Mouse (Mus musculus) neural tube, embryonic 11.5 days (tissue): ENCODE measurements around the gene Intu. TPM values are rescaled to one million over a fixed set of nuclear protein-coding genes. Genes with fewer than 3 reads are reported as not detected.

Source experiments
- ATAC-seq: fragments of 200-750 bp; cut with Nextera tagmentation; 2 replicates; pipeline ENCODE4 v1.8.0; 2017; ENCODE audit warnings: moderate number of reproducible peaks, mild to moderate bottlenecking, moderate TSS enrichment, moderate library complexity; ENCODE audit not compliant: insufficient read depth, low FRiP score, low TSS enrichment
- DNase-seq: peaks from one replicate; pipeline ENCODE4 v3.0.0-alpha.2; 2015; ENCODE audit warnings: low spot score
- H3K27ac ChIP-seq: fragments of 300-500 bp; sonication (generic); 2 replicates; pipeline ENCODE4 v1.5.1; 2014; ENCODE audit warnings: low read depth, mild to moderate bottlenecking, low read length
- H3K27me3 ChIP-seq: fragments of 300-500 bp; sonication (generic); 2 replicates; pipeline ENCODE4 v1.6.1; 2014; ENCODE audit warnings: mild to moderate bottlenecking, low read length, mixed read lengths; ENCODE audit not compliant: control insufficient read depth, insufficient read depth
- H3K36me3 ChIP-seq: fragments of 300-500 bp; sonication (generic); 2 replicates; pipeline ENCODE4 v1.6.1; 2014; ENCODE audit warnings: mild to moderate bottlenecking, low read length, moderate library complexity, mixed read lengths; ENCODE audit not compliant: control insufficient read depth, insufficient read depth
- H3K4me1 ChIP-seq: fragments of 300-500 bp; sonication (generic); 2 replicates; pipeline ENCODE4 v1.6.1; 2014; ENCODE audit warnings: low read length, mixed read lengths; ENCODE audit not compliant: control insufficient read depth, insufficient read depth
- H3K4me2 ChIP-seq: fragments of 300-500 bp; sonication (generic); 2 replicates; pipeline ENCODE4 v1.6.1; 2014; ENCODE audit warnings: low read depth, mild to moderate bottlenecking, moderate library complexity
- H3K4me3 ChIP-seq: fragments of 300-500 bp; sonication (generic); 2 replicates; pipeline ENCODE4 v1.5.1; 2014; ENCODE audit warnings: low read depth, low read length
- H3K9ac ChIP-seq: fragments of 300-500 bp; sonication (generic); 2 replicates; pipeline ENCODE4 v1.6.1; 2014; ENCODE audit warnings: mild to moderate bottlenecking, low read length
- H3K9me3 ChIP-seq: fragments of 300-500 bp; sonication (generic); 2 replicates; pipeline ENCODE4 v1.6.1; 2016; ENCODE audit warnings: low read length; ENCODE audit not compliant: control insufficient read depth
- WGBS: fragments of 180-500 bp; shearing (Covaris S2); extraction: QIAGEN DNeasy Blood & Tissue Kit; methylation state at CpG from one replicate; pipeline ENCODE4 v1.1.7; 2014; 5-methylcytosine and 5-hydroxymethylcytosine counted together
- microRNA-seq: library from miRNA; unstranded; fragments of <30 nt; microRNA quantifications from one replicate; pipeline ENCODE4, GENCODE M21; 2016
- polyA plus RNA-seq: library from polyadenylated mRNA; unstranded; fragments of >200 nt; fragmentation: Nextera tagmentation; extraction: Ambion mirVana; gene quantifications from 2 replicates; pipeline ENCODE4 v1.2.1, GENCODE M21; 2014

The Intu gene
- polyA plus RNA-seq, 1 experiment from 2014 or later = 8.1 TPM

DNA sequence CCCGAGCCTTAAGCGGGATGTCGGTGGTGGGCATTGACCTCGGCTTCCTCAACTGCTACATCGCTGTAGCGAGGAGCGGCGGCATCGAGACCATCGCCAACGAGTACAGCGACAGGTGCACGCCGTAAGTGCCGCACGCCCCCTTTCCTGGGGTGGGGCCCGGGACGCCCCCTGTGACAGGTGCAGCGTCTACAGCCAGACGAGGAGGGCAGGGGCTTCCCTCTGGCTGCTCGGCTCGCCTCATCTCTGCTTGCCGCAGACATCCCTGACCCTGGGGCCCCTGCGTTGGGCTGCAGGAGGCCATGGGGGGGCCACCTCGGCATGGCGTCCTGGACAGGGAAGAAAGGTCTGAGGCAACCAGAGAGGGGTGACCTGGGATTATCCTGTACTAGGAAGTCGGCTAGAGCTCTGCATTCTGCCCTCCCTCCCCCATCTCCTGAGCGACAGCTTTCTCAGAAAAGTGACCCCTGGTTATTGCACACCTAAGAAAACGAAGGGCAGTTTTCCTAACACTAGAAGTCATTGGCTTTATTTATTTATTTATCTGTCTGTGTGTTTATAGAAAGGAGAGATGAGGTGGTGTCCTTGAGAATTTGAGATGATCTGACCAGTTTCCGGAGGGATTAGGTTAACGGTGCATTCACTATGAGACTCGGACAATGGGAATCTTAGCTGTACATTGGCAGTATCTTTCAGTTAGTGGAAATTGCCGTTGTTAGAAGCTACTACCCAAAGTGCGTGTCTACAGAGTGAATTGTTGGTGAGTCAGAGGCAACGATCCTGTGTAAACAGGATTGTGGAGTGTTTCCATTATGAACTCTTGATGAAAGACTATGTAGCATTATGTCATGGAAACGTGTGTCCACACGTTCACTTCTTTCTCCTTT, 214.8 kb downstream of the Intu start:
- DNase-seq (peak; percentile 24), ATAC-seq (peak; percentile 46; the same call in 1 of the 2 replicates)
- Histone ChIP-seq H3K4me3 (peak overlapping the region; percentile 60), H3K4me1 (peaks cover 4% of the 10 kb centered on the region; the same call in 1 of the 2 replicates), H3K27me3 (no peaks in the 10 kb centered on the region), H3K36me3 (no peaks in the 10 kb centered on the region), H3K9me3 (no peaks in the 10 kb centered on the region), H3K27ac (peak overlapping the region; percentile 72), H3K9ac (peak overlapping the region; percentile 70), H3K4me2 (peak overlapping the region; percentile 60)
- 3% methylated on average over 35 of the region's 37 CpGs for WGBS

Small RNAs within 50 kb of the gene (microRNA-seq; reads per million reads assigned to microRNA genes)
- not detected for gene Gm23810

Other genes starting within 250 kb of the Intu start
- 0.24 and 0.32 TPM in 2 replicates for gene Slc25a31, start 177.6 kb downstream of the Intu start, polyA plus RNA-seq
- gene Hspa4l, start 213.2 kb downstream of the Intu start, polyA plus RNA-seq = 50.8 and 63.1 TPM in 2 replicates